Mouse (Mus musculus) cerebellum, adult 9-11 months (tissue): ENCODE results near the gene Thbd.

Experiments used
- DNase-seq: peaks from one replicate; pipeline ENCODE4 v3.0.0; 2022

Thbd gene

DNA sequence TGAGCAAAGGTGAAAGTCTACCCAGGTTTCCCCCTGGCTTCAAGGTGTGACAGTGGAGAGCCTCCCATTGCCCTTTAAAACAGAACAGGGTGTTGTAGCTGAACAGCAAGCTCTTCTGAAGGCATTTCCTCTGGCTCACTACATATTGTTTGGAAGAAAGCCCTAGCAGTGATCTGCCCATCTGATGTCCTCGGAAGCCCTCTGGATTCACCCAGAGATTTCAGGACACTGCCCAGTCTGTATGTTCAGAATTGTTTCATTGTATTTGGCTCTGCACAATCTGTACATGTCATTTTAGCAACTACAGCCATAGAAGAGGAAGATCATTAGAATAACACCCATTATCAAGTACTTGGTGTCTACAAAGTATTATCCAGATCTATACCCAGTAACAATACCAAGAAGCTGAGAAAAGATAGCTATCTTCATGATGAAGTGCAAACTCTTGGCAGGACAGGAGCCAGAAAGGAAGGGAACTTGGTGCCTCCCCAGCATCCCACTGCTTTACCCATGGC lies 28.0 kb downstream of the Thbd start:
- no peak for DNase-seq

DNA sequence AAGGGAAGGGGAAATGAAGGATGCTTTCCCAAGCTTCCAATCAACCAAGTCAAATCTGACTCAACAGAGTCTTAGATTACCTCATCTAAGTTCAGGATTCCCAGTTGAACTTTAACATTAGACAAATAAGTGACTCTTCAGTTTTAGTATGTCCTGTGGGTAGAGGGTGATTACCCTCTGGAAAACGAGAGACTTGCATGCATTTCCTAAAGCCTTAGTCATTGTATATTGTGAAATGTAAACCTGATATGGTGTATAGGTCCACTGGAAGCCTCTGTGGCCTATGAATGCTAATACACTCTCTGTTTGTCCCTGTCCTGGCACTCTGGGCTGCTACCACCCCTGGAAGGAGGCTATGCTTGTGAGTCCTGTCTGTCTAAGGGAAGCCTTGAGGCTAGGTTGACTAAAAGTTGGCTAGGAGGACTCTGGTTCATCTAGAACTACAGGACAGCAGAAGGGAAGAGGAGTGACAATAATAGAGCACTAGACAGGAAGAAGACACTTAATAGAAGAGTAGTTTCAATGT lies 29.1 kb downstream of the Thbd start:
- no peak for DNase-seq

DNA sequence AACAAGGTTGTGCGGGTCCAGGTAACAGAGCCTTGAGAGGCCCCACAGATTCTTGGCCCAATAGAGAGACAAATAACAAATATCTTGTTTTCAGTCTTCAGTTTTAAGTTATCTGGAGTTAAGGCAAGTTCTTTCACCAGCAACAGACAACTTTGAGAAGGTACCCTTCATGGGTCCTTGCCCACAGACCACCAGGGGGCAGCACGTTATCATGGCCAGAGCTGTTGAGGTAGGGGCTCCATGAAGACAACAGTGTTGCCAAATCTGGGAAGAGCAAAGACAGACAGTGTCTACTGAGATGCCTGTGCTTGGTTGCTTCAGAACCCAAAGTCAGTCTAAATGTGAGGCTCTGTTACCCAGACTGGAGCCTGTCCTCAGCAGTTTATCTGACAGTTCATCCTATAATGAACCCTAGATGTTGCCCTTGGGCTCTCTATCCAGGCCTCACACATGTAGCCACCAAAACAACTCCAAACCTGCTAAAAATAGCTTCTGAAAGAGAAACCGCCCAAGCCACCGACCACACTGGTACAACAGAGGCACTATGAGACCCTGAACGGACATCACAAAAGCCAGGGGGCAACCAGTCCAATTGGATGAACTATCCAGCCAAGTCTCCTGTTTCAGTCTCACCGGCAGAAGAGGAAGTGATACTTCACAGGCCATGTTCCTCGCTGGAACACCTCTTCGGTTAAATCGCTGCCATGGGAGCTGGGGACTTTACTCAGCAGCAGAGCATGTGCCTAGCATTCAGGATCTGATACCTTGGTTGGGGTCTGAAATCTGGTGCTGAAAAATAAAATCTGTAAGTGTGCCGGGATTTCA lies 32.5 kb downstream of the Thbd start:
- no peak for DNase-seq

DNA sequence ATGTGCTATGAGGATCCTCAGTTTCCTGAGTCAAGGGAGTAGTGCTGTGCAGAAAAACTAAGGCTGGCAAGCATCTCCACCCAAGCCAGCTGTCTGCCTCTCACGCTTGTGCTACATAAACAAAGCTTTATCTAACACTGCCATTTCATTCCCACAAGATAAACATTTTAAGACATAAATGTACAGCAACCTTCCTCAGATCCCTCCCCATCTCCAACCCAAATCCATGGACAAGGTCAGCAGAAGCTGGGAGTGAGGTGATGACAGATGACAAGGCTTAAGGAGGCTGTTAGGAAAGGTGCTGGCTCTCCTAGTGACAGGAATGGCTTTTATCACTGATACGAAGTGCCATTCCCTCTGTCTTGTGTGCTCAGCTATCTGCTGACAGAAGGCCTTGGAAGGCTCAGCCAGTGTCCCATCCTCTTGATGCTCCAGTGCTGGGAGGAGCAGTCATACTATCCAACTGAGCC lies 34.4 kb downstream of the Thbd start:
- no peak for DNase-seq

DNA sequence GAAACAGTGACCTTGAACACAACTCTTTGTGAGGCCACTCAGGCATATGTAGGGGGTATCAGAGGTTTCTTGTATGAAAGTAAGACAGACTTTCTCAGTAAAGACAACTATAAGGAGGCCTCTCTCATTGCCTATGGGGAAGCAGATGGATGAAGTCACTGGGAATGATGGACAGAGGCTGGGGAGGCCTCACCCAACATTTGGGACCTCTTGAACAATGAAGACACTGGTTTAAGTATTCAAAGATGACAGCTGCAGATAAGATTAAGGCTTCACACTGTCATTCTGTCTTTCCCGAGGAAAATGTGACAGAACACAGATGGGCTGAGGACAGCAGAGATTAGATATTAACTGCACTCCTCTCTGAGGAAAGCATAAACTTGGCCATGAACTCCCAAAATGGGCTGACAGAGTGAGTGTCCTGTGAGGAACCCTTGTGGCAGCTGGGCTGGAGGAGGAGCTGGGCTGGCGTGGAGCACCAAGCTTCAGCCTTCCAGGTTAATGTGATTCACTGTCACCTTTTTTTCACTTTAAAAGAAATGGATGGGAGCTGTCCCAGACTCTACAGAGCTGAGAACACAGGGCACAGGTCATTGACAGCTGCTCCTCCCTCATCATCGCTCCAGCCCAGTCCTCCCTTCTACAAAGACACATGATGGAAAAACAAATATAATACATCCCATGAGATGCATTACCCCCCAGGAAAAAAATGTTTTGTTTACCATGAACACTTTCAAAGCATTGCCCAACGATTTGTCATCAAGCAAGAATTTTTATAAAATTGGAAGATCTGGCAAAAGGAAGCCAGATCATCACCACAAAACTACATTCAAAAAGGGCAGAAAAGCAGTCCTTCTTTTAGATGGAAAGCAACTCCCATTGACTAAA lies 36.0 kb downstream of the Thbd start:
- DNase-seq, result no peak

DNA sequence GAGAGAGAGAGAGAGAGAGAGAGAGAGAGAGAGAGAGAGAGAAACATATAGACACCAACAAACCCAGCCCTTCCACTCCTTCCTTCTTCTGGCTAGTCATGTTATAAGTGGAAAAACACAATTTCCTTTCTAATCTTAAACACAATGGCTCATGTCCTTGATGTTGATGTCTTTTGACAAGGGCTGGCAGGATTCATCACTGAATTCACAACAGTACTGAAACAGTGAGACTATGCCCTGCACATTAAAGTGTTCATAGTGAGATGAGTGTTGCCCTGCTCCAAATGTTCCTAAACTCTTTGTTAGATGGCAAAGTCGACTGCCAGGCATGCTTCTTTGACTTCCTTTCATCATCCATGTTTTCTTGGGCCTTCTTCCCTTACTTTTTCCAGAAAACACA lies 42.8 kb downstream of the Thbd start:
- no peak for DNase-seq

DNA sequence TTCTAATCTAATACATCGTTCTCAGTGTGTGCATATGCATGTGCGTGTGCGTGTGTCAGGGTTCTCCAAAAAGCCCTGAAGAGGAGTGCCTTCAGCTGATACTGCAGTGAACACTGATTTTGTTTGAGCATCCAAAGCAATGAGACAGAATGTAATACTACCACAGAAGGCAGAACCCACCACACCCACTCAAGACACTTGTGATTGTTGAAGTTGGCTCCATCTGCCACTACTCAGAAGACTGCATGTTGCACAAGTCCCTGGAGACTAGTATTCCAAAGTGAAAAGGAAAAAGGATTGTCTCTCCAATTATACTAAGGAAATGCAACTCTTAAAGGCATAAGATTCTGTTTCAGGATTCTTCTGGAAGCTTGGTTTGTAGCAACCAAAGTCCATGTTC lies 43.5 kb downstream of the Thbd start:
- no peak for DNase-seq

DNA sequence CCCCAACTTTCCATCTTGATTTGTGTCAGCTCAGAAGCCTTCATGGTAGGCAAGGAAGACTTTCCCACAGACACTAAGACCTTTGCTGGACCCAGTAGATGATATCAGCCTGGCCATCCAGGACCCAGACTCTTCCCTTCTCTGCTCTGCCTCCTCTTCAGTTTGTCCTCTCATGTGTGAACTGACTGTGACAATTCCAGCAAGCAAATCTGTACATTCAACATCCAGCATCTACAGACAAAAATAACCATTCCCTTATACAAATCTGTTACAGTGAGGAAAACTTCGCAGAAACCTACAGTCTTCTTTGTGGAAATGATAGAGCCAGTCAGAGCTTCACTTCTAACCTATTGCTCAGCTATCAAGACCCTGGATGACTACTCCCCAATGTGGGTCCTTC lies 50.8 kb downstream of the Thbd start:
- DNase-seq, result no peak
